Mouse (Mus musculus): ENCODE measurements at regions not wholly inside any gene's neighbourhood (a gene's known extent, or its start where the extent isn't known, plus 50 kb on each side); places are given as distances from the start of the nearest gene placed in this dataset.

DNA sequence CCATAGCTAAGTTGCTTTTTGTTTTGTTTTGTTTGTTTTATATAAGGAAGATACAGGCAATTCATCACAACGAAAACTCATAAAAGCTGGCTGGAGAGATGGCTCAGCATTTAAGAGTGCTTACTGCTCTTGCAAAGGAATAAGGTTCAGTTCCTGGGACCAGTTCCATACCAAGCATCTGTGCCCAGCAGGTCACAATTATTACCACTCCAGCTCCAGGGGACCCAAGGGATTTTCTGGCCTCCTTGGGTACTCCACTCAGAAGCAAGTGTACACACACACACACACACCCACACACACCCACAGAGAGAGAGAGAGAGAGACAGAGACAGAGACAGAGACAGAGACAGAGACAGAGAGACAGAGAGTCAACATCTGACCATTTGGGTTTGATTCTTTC, 359.6 kb upstream of the Trib2 start:
- TF ChIP-seq CTCF (IDR thresholded peaks at IDR 0.05; ENCODE audit: low read depth, low read length) (no peak), POLR2A (IDR thresholded peaks at IDR 0.05; ENCODE audit: borderline replicate concordance, low read depth, low read length) (no peak)
